Mouse (Mus musculus): Measurements from ENCODE around the gene Ppp1ca. TPM values are rescaled to one million over a fixed set of nuclear protein-coding genes. Genes with fewer than 3 reads are reported as not detected.
A peak's percentile ranks its signal among the peaks of the same experiment; 100 is the strongest.

Gene Ppp1ca
- polyA plus RNA-seq, 1 experiment from 2014 or later = 664 TPM

DNA sequence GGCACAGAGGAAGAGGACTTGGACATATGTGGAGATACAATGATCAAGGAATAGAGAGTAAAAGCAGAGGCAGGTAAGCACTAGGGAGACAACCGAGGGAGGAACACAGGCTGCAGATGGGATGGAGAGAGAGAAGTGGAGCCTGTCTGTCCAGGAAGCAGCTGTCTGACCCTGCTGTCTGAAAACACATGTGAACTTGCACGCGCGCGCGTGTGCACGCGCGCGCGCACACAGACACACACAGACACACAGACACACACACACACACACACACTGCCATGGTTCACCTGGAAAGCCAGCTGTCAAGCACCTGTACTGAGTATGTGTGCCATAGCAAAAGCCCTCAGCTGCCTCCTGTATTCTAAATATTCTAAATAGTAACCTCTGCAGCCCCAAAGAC is 26.4 kb downstream of the Ppp1ca start:
- Histone ChIP-seq H3K4me2 (no peak overlapping the region), H3K9me3 (replicated peaks) (no peaks in the 10 kb centered on the region), H3K4me1 (peaks cover 47% of the 10 kb centered on the region), H3K36me3 (ENCODE audit: poor library complexity, severe bottlenecking) (no peaks in the 10 kb centered on the region), H3K4me3 (no peak overlapping the region), H3K27ac (no peak overlapping the region), H3K9ac (no peak overlapping the region), H3K27me3 (peaks cover 40% of the 10 kb centered on the region)
- 67% methylated on average over 1 of the region's 11 CpGs for WGBS
- ATAC-seq = no peak

DNA sequence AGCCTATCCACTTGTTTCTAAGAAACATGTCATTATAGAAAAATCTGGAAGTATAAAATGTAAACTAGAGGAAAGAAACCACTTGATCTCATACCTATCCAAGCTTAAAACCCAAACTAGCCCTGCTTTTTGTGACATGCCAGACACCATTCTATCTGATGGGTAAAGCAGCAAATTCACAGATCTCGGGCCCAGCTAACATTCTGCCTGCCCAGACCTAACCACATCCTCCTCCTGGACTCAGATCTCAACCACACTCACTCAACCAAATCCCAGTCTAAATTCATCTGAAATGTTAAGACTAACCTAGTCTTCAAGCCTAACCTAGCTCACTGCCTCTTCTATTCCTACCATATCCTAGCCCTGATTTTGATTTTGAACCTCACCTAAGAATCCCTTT is 26.9 kb downstream of the Ppp1ca start:
- Histone ChIP-seq H3K27ac (no peak overlapping the region), H3K36me3 (ENCODE audit: poor library complexity, severe bottlenecking) (no peaks in the 10 kb centered on the region), H3K4me3 (no peak overlapping the region), H3K4me1 (peaks cover 42% of the 10 kb centered on the region), H3K9ac (no peak overlapping the region), H3K9me3 (replicated peaks) (no peaks in the 10 kb centered on the region), H3K27me3 (peaks cover 38% of the 10 kb centered on the region), H3K4me2 (no peak overlapping the region)
- WGBS = 83% methylated on average over 1 of the region's 1 CpGs
- no peak for ATAC-seq

DNA sequence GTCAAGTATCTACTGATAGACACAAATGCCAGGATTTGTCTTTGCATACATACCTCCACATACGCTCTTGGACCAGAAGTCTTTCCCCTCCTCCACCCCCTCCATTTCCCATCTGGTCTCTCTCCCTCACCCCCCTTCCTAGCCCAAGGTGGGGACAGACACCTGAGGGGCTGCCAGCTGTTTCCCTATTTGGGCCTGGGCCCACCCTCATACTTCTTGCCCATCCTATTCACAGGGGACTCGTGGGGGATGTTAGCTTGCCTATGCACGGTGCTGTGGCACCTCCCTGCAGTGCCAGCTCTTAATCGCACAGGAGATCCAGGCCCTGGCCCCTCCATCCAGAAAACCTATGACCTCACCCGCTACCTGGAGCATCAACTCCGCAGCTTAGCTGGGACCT is 28.1 kb downstream of the Ppp1ca start:
- H3K4me1 ChIP-seq = peaks cover 30% of the 10 kb centered on the region
- H3K9ac ChIP-seq = no peak overlapping the region
- no peak for ATAC-seq
- H3K27ac ChIP-seq = no peak overlapping the region
- no peak overlapping the region for H3K4me3 ChIP-seq
- no peak overlapping the region for H3K4me2 ChIP-seq
- H3K27me3 ChIP-seq = peaks cover 28% of the 10 kb centered on the region
- no peaks in the 10 kb centered on the region for H3K36me3 ChIP-seq (ENCODE audit: poor library complexity, severe bottlenecking)
- H3K9me3 ChIP-seq (replicated peaks) = no peaks in the 10 kb centered on the region
- 74% methylated on average over 6 of the region's 6 CpGs for WGBS

DNA sequence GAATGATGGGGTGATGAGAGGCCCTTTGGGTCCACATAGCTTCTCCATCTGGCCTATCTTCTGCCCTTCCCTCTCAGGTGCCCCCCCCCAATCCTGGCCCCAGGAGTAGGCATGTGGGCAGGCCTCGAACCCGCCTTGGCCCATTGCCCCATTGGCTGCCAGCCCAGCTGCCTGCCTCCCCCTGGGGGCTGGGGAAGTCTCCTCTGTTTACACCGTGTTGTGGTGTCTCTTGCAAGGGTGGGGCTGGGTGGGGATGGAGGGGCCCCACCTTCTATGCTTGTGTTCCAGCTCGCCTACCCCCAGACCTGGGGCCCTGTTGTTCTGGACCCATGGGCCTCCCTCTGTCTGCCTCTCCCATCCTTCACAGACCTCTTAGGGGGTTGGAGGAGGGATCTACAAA is 28.6 kb downstream of the Ppp1ca start:
- H3K4me2 ChIP-seq = no peak overlapping the region
- peaks cover 25% of the 10 kb centered on the region for H3K4me1 ChIP-seq
- H3K9ac ChIP-seq = no peak overlapping the region
- no peaks in the 10 kb centered on the region for H3K9me3 ChIP-seq (replicated peaks)
- peaks cover 23% of the 10 kb centered on the region for H3K27me3 ChIP-seq
- H3K36me3 ChIP-seq (ENCODE audit: poor library complexity, severe bottlenecking) = no peaks in the 10 kb centered on the region
- ATAC-seq = no peak
- 20% methylated on average over 2 of the region's 4 CpGs for WGBS
- H3K27ac ChIP-seq = no peak overlapping the region; the same call in 1 of the 2 replicates
- H3K4me3 ChIP-seq = no peak overlapping the region

DNA sequence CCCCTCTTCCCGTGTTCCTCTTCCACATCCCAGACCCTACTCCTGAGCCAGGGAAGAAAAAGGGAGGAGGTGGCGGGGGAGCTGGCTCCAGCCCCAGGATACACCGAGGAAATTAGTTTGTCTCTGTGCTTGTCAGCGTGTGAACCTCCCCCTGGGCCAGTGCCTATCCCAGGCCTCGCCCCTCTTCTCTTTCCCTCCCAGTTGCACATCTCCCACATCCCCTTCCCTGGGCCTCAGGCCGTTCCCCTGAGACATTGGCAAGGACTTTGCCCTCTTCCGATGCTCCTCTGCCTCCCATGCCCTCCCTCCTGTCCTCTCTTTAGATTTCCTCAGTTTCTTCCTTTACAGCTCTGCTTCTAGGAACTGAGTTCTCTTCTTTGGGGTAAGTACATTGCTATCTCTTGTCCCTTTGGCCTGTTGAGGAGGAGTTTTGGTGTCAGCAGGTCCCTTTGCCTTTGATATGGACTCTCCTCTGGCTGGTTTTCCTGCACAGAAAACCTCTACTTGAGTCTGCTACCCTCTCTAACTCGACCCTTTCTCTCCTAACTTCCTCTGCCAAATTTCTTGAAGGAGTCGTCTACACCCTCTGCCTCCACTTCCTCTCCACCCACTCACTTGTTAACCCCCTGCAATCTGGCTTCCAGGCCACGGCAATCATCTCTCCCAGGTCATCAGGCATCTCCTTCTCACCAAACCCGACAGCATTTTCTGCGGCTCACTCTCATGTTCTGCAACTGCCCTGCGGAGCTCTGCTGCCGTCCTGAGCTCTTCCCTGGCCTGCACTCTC is 29.3 kb downstream of the Ppp1ca start:
- no peak overlapping the region for H3K4me3 ChIP-seq
- H3K27me3 ChIP-seq = peaks cover 20% of the 10 kb centered on the region
- no peaks in the 10 kb centered on the region for H3K9me3 ChIP-seq (replicated peaks)
- ATAC-seq = no peak
- no peak overlapping the region for H3K27ac ChIP-seq
- no peaks in the 10 kb centered on the region for H3K36me3 ChIP-seq (ENCODE audit: poor library complexity, severe bottlenecking)
- peaks cover 22% of the 10 kb centered on the region for H3K4me1 ChIP-seq
- 0 out of 2 replicates have a peak overlapping the region, but pooled peaks have one; percentile 16 for H3K9ac ChIP-seq
- H3K4me2 ChIP-seq = no peak overlapping the region
- 55% methylated on average over 13 of the region's 14 CpGs for WGBS

DNA sequence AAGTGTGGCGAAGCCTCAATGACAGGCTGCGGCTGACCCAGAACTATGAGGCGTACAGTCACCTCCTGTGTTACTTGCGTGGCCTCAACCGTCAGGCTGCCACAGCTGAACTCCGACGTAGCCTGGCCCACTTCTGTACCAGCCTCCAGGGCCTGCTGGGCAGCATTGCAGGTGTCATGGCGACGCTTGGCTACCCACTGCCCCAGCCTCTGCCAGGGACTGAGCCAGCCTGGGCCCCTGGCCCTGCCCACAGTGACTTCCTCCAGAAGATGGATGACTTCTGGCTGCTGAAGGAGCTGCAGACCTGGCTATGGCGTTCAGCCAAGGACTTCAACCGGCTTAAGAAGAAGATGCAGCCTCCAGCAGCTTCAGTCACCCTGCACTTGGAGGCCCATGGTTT is 30.3 kb downstream of the Ppp1ca start:
- Histone ChIP-seq H3K9me3 (replicated peaks) (no peaks in the 10 kb centered on the region), H3K4me2 (no peak overlapping the region), H3K27ac (no peak overlapping the region), H3K27me3 (peaks cover 12% of the 10 kb centered on the region; the same call in 1 of the 2 replicates), H3K36me3 (ENCODE audit: poor library complexity, severe bottlenecking) (no peaks in the 10 kb centered on the region), H3K4me3 (no peak overlapping the region), H3K4me1 (peaks cover 18% of the 10 kb centered on the region), H3K9ac (no peak overlapping the region)
- ATAC-seq = no peak
- WGBS = 82% methylated on average over 11 of the region's 11 CpGs

DNA sequence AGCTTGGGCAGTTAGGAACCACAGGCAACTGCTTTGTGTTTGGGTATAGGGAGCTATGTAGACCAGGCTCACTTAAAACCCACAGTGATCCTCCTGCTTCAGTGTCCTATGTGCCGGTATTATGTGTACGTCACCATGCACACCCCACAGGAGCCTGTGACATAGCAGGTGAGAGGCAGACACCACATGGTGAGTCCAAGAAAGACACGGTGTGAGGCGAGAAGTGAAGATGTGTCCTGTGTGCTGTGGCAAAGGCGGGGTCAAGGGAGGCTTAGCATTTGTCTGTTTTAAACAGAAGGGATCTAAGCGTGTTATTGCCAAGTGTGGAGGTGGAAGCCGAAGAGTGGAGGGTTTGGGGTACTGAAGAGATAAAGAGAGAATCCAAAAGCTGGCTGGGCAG is 34.9 kb downstream of the Ppp1ca start:
- Histone ChIP-seq H3K27ac (no peak overlapping the region), H3K4me2 (no peak overlapping the region), H3K9me3 (replicated peaks) (no peaks in the 10 kb centered on the region), H3K9ac (no peak overlapping the region), H3K36me3 (ENCODE audit: poor library complexity, severe bottlenecking) (no peaks in the 10 kb centered on the region), H3K27me3 (peaks cover 32% of the 10 kb centered on the region), H3K4me1 (peaks cover 4% of the 10 kb centered on the region), H3K4me3 (no peak overlapping the region)
- 90% methylated on average over 7 of the region's 7 CpGs for WGBS
- ATAC-seq = no peak

DNA sequence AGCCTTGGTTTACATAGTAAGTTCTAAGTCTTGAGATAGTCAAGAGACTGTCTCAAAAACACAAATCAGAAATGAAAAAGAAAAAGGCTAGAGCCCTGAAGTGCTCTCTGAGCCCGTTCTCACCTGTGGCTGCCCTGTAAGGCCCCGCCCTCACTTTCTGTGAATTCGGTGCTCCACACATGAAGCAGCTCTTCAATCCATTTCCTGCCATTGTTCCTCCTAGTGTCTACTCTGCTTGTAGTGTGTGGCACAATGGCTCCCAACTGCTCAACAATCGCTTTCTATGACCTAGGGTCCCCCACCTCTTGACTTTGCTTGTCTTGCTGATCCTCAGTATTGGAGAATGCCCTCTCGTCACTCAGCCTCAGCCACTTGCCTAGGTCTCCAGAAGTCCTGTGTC is 35.6 kb downstream of the Ppp1ca start:
- H3K27me3 ChIP-seq = peaks cover 32% of the 10 kb centered on the region
- no peak overlapping the region for H3K27ac ChIP-seq
- no peak overlapping the region for H3K4me2 ChIP-seq
- no peak overlapping the region for H3K9ac ChIP-seq
- H3K36me3 ChIP-seq (ENCODE audit: poor library complexity, severe bottlenecking) = no peaks in the 10 kb centered on the region
- no peak for ATAC-seq
- no peak overlapping the region for H3K4me3 ChIP-seq
- no peaks in the 10 kb centered on the region for H3K9me3 ChIP-seq (replicated peaks)
- WGBS = 72% methylated on average over 5 of the region's 5 CpGs
- peaks cover 9% of the 10 kb centered on the region for H3K4me1 ChIP-seq

DNA sequence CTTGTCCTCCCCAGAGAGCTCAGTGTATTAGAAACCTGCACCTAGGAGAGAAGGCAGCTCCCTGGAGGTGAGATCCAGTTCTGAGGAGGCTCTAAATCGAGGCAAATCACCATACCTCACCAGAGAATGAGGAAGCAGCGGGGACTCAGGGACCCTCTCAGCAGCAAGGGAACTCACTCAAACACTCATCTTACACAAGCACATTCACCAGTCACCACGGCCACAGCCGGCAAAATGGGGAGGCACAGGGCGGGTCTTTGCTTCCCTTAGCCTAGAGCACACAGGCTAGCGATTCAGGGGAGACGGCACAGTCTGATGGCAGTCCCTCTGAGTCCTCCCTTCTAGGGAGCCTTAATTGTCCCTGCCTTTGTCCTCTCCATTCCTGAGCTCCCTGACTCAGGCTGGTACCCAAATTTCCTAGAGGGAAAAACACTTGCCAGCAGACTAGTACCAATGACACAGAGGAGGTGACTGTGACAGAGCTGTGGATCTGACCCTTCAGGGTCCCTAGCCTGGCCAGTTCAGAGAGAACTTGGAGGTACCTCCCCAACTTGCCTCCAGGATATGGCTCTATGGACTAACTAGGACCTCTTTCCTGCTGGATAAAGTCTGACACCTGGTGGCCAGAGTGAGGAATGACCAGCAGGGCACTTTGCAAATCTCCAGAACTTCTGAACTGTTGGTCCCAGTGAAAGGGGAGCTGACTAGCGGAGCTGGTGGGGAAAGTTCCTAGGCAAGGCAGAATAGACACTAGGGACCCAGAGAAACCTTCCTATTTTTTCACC is 36.2 kb downstream of the Ppp1ca start:
- H3K4me3 ChIP-seq = no peak overlapping the region
- H3K4me2 ChIP-seq = no peak overlapping the region
- 24% methylated on average over 8 of the region's 8 CpGs for WGBS
- peaks cover 10% of the 10 kb centered on the region for H3K4me1 ChIP-seq
- H3K9ac ChIP-seq = no peak overlapping the region
- H3K27ac ChIP-seq = no peak overlapping the region
- H3K36me3 ChIP-seq (ENCODE audit: poor library complexity, severe bottlenecking) = no peaks in the 10 kb centered on the region
- no peak for ATAC-seq
- no peaks in the 10 kb centered on the region for H3K9me3 ChIP-seq (replicated peaks)
- H3K27me3 ChIP-seq = peaks cover 36% of the 10 kb centered on the region

DNA sequence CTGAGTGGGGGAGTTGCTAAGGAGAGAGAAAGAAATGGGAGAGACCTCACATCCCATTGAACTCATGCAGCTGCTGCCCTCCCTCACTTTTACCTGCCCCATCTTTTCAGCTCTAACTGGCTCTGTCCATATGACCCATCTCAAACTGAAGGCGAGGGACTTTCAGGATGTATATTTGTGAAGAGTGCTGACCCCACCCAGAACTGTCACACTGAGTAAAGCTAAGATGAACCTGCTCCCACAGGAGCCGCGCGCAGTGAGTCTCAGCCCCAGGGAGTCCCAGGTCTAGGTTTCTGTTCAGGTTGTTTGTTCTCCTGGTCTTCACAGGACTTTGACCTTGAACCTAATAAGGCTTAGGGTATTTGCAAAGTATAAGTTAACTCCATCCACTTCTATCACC is 37.0 kb downstream of the Ppp1ca start:
- H3K36me3 ChIP-seq (ENCODE audit: poor library complexity, severe bottlenecking) = no peaks in the 10 kb centered on the region
- peaks cover 36% of the 10 kb centered on the region for H3K27me3 ChIP-seq
- H3K9ac ChIP-seq = no peak overlapping the region
- no peak overlapping the region for H3K27ac ChIP-seq
- H3K4me2 ChIP-seq = no peak overlapping the region
- no peak overlapping the region for H3K4me3 ChIP-seq
- ATAC-seq = no peak
- 78% methylated on average over 4 of the region's 4 CpGs for WGBS
- H3K4me1 ChIP-seq = peaks cover 10% of the 10 kb centered on the region
- H3K9me3 ChIP-seq (replicated peaks) = no peaks in the 10 kb centered on the region

DNA sequence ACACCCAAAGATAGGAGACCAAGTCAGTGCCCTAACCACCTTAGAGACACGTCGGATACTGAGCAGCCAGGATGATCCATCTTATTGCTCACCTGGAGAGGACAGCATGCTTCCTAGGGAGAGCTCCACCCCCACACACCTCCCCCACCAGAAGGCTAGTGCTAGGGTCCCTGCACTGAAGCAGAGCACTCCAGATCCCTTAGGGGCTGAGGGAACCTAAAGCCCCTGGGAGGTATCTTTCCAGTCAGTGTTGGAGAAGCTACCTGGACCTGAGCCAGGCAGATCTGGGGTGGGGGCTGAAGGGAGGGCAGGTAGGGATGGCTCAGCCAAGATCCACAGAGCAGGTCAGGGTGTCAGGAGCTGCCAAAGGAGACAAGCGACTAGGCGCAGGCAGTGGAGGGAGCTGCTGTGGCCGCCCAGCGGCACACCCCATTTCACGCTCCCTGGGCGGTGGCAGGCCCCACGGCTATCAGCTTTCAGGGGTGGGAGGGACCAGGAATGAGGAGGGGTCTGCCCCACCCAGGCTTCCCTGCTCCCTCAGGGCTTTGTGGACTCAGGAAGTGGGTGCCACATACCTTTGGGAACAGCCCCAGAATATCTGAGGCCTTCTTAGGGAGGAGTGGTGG is 37.7 kb downstream of the Ppp1ca start:
- Histone ChIP-seq H3K27ac (no peak overlapping the region), H3K9ac (peak overlapping the region; percentile 12; the same call in 1 of the 2 replicates), H3K27me3 (peaks cover 36% of the 10 kb centered on the region), H3K9me3 (replicated peaks) (no peaks in the 10 kb centered on the region), H3K4me2 (no peak overlapping the region), H3K4me1 (peaks cover 10% of the 10 kb centered on the region), H3K4me3 (no peak overlapping the region), H3K36me3 (ENCODE audit: poor library complexity, severe bottlenecking) (no peaks in the 10 kb centered on the region)
- ATAC-seq = no peak
- WGBS = 51% methylated on average over 9 of the region's 9 CpGs

DNA sequence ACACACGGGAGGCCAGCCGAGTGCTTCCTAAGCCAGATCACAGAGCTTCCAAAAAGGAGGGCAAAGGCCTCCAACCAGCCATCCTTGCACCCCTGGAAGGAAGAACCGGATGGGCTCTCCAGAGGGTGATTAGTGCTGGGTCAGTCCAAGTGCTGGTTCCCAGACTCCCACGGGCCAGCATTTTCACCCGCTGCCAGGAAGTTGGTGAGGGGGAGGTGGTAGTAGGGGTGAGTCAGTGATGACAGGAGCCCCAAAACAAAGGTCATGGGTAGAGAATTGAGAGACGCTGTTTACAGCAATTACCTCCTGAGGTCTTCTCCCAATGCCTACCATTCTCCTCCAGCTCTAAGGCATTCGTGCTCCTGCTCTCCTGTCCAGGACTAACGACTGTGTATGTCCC is 38.5 kb downstream of the Ppp1ca start:
- H3K9ac ChIP-seq = no peak overlapping the region
- no peaks in the 10 kb centered on the region for H3K36me3 ChIP-seq (ENCODE audit: poor library complexity, severe bottlenecking)
- H3K9me3 ChIP-seq (replicated peaks) = no peaks in the 10 kb centered on the region
- H3K27me3 ChIP-seq = peaks cover 36% of the 10 kb centered on the region
- no peak for ATAC-seq
- WGBS = 71% methylated on average over 8 of the region's 8 CpGs
- no peak overlapping the region for H3K4me3 ChIP-seq
- H3K4me1 ChIP-seq = peaks cover 10% of the 10 kb centered on the region
- no peak overlapping the region for H3K27ac ChIP-seq
- no peak overlapping the region for H3K4me2 ChIP-seq
